7 mouse cellular contexts compared by ENCODE assay signal in the genomic region with DNA sequence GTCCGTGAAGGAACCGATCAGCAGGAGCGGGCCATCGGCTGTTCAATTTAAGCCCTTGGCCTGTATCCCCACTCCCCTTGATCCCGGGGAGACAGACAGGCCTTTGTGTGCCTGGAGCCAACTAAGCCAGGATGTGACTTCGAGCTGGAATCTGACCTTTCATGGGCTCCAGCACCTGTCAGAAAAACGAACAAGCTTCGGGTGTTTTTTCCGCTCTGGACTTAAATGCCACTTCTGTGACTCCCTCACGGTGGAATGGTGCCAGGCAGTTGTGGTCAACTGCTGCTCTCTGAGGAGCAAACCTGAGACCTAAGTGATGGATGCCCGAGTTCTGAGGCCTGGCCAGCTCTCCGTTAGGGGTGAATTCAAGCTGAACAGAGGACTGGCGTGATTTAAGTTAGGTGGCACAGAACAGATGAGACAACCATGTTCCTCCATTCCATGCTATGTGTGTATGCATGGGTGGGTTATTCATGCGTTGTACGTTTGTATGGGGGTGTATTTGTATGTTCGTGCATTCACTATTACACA.
DNase-seq lines count a peak whose midpoint lies in the region; ATAC-seq and TF ChIP-seq lines count a peak whose summit lies in the region.

No protein-coding gene starts in this region.

- H3K4me3 ChIP-seq in hindbrain, embryonic 15.5 days, result no peak overlapping the region
- H3K4me3 ChIP-seq in liver, postnatal 0 days (ENCODE audit: low read depth, low read length), result no peak overlapping the region

- H3K4me2 ChIP-seq in hindbrain, embryonic 15.5 days, result no peak overlapping the region
- no peak overlapping the region for H3K4me2 ChIP-seq in liver, postnatal 0 days (ENCODE audit: low read depth, low read length)

- no peak for TF ChIP-seq EP300 in liver, postnatal 0 days (IDR thresholded peaks at IDR 0.05; ENCODE audit: low read depth)

- ATAC-seq in hindbrain, embryonic 15.5 days (ENCODE audit: low FRiP score, low read depth), result peak; percentile 69
- ATAC-seq in liver, postnatal 0 days, result no peak

- no peak for TF ChIP-seq CTCF in liver, postnatal 0 days (IDR thresholded peaks at IDR 0.05; ENCODE audit: low read depth)

- 34% methylated on average over 16 of the region's 16 CpGs for WGBS in hindbrain, embryonic 15.5 days
- WGBS in liver, postnatal 0 days (ENCODE audit: insufficient replicate concordance), result 75% methylated on average over 16 of the region's 16 CpGs

- no peaks in the 10 kb centered on the region for H3K27me3 ChIP-seq in hindbrain, embryonic 15.5 days
- no peaks in the 10 kb centered on the region for H3K27me3 ChIP-seq in liver, postnatal 0 days (ENCODE audit: insufficient read depth, low read length)

- peak; percentile 51 for DNase-seq in retina, postnatal 1 day
- no peak for DNase-seq in retina, embryonic 14.5 days (ENCODE audit: low spot score)
- DNase-seq in embryo, embryonic 11 days, result peak; percentile 52
- peak; percentile 53 for DNase-seq in skeletal muscle tissue, adult 2 months (ENCODE audit: low read depth, low spot score)
- no peak for DNase-seq in liver, postnatal 0 days
- DNase-seq in heart, adult 8-10 months (ENCODE audit: low spot score), result no peak

- 0 out of 2 replicates have a peak overlapping the region, but pooled peaks have one; percentile 1 for H3K27ac ChIP-seq in hindbrain, embryonic 15.5 days (replicated peaks)
- no peak overlapping the region for H3K27ac ChIP-seq in liver, postnatal 0 days (ENCODE audit: low read depth)

- H3K4me1 ChIP-seq in hindbrain, embryonic 15.5 days (replicated peaks), result peaks cover 20% of the 10 kb centered on the region
- no peaks in the 10 kb centered on the region for H3K4me1 ChIP-seq in liver, postnatal 0 days (ENCODE audit: insufficient read depth)

- no peaks in the 10 kb centered on the region for H3K9me3 ChIP-seq in hindbrain, embryonic 15.5 days
- H3K9me3 ChIP-seq in liver, postnatal 0 days (ENCODE audit: low read length), result no peaks in the 10 kb centered on the region

- H3K9ac ChIP-seq in hindbrain, embryonic 15.5 days, result no peak overlapping the region
- no peak overlapping the region for H3K9ac ChIP-seq in liver, postnatal 0 days (replicated peaks)

- no peaks in the 10 kb centered on the region for H3K36me3 ChIP-seq in hindbrain, embryonic 15.5 days
- H3K36me3 ChIP-seq in liver, postnatal 0 days (replicated peaks; ENCODE audit: insufficient read depth, low read length), result no peaks in the 10 kb centered on the region

Comparison
In these comparisons a context has a peak if more than half of its experiments do, and no peak if none do; other contexts are left out.
1. DNase-seq: peak in retina, postnatal 1 day (single experiment), embryo, embryonic 11 days (single experiment) and skeletal muscle tissue, adult 2 months (single experiment); none in retina, embryonic 14.5 days (single experiment), liver, postnatal 0 days (single experiment) and heart, adult 8-10 months (single experiment).